Mouse (Mus musculus): ENCODE results near the gene Sdr39u1.
A peak's percentile ranks its signal among the peaks of the same experiment; 100 is the strongest.

Sdr39u1 gene

DNA sequence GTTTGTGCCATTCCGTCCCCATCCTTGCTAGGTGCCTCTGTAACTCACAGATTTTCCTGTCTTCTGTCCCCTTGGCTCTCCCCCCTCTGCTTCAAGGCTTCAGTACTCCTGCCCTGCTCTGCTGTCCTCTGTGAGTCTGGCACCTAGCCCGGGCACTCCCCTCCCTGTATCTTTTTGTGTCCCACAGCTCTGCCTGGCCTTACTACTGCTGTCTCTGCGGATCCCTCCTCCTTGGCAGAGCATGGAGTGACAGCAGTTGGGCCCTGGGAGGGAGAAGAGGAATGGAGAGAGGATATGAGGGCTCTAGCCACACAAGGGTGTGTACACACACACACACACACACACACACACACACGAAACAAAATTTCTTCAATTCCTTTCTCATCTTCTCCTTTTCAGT is 15.9 kb downstream of the Sdr39u1 start, which contains the start of gene Cbln3:
TSS of gene Cbln3 (minus strand) at position 227 of the 400 bp plus-strand sequence.
- DNase-seq = peak; percentile 58

DNA sequence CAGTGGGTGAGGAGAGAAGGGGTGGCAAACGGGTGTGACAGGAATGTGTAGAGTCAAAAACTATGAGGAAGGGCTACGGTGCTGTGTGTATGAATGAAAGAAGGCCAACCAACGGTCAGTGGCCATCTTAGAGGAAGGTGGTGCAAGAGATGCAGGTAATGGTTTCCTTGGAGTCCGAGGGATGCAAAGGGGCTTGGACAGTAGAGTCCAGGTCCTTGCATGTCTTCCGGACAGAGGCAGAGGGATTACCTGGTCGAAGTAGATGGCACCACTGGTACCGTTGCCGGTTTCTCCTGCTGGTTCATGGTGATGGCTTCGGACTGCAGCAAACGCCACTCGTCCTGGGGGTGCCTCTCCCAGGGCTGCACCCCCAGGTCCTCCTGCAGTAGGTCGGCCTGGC is 16.4 kb downstream of the Sdr39u1 start:
- DNase-seq = no peak

DNA sequence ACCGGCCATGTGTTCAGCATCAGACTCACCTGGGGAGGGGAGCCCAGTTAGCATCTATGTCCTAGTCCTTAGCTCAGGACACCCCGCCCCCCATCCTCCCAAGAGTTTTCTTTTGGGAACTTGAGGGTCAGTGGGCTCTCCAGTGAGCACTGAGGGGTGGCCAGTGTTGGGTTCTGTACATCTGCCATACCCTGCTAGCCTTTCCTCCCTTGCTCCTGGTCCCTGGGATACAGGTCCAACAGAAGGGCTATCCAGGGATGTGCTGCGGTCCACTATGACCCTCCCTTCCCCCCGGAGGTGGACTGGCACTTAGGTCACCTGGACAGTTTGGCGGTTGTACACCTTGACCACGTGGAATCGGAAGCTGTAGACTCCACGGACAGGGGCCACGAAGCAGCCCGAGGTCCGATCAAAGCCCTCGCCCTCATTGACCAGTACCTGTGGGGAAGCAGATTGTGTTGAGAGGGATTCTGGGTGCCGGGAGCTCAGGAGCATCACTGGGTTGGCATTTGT is 16.9 kb downstream of the Sdr39u1 start:
- no peak for DNase-seq

DNA sequence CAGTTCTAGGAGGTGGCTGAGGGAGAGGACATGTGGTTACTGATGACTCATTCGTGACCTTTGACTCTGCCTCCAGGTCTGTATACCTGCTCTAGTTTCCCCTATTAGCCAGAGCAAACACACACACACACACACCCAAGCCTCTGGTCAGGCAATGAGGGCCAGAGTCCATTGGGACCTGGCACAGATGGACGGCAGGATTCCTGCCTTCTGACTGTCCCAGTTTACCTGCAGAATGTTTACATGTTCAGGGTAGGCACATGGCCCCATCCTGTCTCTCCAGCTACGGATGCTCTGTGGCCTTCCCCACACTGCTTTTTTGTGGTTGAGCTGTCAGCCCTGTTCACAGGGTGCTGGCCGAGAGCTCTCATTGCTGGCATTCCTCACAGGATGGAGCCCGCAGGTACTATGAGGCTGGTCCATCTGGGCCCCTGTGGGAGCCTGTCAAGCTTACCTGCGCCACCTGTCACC is 17.9 kb downstream of the Sdr39u1 start:
- peak; percentile 46 for DNase-seq

DNA sequence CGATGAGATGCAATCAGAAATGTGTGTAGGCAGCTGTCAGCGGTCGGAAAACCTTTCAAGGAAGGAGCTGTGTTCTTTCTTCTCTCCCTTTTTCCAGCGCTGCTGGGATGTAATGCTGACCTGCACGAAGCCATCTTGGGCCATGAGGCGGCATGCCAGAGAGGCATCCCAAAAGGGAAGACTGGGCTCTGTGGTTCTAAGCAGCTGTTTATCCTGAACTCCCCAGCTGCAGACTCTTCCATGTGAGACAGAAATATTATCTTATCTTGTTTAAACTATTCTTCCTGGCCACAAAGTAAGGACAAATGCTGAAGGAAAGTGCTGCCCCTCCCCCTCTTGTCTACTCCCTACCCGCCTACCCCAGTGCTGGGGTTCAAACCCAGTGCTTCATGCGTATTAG is 19.1 kb downstream of the Sdr39u1 start:
- no peak for DNase-seq

DNA sequence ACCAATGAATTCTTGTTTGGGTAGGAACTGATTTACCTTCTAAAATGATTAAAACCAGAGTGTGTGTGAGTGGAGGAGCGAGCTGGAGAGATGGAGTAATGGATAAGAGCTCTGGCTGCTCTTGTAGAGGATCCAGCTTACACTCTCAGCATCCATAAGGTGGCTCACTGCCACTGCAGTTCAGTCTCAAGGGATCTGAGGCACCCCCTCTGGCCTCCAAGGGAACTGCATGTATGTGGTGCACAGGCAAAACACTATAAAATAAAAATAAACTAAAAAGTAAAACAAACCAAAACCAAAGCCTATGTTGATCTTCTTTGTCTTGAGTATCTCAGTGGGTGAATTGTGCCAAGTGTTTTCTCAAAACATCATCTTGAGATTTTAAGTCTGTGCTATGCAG is 20.5 kb downstream of the Sdr39u1 start:
- peak; percentile 92 for DNase-seq

DNA sequence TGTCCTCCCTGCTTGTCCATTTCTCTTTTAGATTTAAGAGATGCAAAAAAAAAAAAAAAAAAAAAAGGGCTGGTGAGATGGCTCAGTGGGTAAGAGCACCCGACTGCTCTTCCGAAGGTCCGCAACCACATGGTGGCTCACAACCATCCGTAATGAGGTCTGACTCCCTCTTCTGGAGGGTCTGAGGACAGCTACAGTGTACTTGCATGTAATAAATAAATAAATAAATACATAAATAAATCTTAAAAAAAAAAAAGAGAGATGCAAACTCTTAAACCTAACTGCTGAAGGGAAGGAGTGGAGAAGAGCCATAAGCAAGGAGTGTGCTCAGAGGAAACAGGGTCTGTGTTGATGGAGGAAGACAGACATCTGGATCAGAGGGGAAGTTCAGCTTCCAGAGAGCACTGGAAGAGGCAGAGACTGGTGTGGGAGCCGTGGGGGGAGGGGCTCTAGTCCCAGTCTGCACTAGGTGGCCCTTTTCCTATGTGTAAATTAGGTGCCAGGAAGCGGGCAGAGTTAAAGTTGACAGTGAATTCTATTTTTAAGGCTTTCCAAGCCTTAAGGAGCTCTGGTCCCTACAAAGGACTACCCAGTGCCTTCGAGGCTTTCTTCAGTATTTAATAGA is 21.7 kb downstream of the Sdr39u1 start:
- DNase-seq = no peak

DNA sequence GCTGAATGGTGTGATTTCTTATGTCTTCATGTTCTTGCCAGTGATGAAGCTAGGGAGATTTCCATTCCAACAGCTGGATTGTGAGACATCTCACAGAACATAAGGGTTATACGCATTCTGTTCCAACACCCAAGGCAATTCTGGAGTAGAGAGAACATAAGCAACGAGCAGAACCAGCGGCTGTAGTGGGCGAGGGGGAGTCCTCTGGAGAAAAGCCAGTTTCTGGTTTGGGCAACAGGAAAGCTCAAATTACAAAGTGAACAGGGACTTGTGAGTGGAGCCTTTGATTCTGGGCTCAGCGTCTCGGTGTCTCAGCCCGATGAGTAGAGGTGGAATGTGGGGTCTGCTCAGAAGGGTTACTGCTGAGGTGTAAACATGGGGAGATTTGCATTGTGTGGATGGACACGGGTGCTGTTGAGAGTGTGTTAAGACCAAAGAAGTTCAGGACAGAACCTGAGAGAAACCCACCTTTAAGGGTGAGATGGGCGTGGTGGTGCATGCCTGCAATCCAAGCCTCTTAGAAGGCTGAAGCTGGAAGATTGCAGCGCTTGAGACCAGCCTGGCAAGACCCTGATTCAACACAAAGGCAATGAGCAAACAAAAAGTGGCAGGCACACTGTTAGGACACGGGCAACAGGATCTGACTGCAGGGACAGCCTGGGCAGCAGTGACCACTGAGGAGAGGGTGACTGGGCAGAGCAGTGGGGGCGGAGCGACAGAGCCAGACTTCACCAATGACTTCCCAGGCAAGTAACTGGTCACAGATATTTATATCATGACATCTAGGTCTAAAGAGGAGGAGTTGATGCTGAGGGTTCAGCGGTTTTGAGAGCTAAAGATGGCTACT is 22.4 kb downstream of the Sdr39u1 start:
- no peak for DNase-seq

DNA sequence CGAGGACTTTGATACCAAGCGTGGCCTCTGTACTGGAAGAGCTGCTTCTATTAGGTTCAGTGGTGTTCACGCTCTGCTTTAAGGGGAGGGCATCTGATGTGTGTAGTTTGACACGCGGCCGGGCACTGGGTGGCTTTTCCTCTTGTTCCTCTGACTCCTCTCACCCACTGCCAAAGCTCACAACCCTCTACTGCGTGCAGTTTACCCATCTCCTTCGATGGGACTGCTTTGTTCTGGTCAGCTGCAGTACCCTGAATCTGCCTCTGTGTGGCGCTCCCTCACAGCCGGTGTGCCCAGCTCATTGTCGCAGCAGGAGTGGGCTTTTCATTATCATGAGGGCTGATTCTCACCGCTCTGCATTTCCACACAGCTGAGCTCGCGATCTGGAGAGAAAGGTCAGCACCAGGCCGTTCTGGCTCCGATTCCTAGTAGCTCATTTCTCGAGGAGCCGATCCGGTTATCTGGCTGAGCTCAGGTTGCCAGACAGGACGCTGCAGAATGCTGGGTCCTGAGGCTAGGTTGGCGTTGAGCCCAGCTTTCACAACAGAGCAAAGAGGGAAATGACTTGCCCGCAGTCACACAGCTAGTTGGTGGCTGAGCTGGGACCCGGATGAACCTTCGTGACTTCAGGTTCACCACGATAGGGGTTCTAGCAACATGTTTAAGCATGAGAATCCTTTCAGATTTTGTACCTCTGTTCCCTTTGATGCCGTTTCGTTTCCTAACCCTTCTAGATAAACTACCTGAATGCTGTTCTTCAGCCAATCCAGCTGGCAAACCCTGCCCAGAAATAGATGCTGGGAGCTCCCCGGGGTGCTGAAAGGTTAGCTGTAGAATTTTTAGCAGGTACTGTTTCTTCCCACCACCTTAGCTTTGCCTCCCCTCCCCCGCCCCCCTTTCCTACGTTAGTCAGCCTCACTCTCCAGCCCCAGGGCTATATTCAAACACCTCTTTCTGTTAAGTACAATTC is 26.1 kb downstream of the Sdr39u1 start:
- peak; percentile 83 for DNase-seq

DNA sequence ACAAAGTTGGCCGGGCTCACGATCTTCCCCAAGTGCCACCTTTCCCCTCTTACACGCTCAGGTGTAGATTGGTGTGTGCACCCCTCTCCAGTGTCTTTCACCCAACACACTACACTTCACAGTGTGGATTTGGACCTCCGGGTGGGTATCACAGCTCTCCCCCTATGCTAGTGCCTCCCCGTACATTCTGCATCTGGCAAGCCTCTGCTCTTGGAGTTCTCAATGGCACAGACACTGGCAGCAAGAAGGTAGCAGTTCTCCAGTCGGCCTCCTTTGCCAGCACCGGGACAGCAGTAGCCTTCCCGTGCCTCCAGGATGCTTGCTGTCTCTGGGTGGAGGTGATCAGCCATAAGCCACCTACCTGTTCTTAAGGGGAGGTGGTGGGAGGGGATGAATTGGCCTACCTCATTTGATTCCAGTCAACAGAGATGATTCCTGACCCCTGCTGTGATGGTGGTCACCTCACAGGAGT is 26.8 kb downstream of the Sdr39u1 start:
- no peak for DNase-seq

DNA sequence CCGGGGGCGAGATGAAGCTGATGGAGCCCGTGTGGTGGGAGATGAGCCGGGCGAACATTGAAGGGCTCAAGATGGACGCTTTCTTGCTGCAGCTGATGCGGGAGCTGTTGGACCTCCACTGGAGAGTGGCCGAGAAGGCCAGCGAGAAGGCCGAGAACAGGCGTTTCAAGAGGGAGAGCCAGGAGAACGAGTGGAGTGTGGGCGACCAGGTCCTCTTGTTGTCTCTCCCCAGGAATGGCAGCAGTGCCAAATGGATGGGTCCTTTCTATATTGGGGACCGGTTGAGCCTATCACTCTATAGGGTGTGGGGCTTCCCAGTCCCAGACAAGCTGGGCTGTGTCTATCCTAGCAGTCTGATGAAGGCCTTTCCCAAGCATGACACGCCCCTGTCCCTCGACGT is 27.5 kb downstream of the Sdr39u1 start:
- no peak for DNase-seq

DNA sequence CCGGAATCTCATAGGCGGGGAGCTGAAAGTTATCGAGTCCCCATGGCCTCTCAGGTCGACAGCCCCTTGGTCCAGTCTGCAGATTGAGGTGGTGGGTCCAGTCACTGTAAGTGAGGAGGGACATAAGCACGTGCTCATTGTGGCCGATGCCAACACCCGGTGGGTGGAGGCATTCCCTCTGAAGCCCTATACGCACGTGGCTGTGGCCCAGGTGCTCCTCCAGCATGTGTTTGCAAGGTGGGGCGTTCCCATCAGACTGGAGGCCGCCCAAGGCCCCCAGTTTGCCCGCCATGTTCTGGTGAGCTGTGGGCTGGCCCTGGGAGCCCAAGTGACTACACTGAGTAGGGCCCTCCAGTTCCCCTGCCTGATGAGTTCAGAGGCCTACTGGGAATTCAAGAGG is 28.1 kb downstream of the Sdr39u1 start:
- DNase-seq = no peak

DNA sequence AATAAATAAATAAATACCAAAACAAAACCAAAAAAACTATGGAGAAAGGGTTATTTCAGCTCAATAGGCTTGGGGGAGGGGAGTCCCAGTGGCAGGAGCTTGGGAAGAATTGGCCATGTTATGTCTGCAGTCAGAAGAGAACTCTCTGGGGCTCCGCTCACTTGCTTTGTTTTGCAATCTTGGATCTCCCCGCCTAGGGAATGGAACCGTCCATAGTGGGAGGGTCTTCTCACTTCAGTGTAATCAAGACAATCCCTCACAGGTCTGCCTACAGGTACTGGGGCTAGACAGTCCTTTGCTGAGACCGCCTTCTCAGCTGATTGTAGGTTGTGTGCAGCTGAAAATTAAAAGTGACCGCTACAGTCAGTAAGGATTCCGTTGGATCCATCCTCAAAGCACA is 30.6 kb downstream of the Sdr39u1 start:
- no peak for DNase-seq

DNA sequence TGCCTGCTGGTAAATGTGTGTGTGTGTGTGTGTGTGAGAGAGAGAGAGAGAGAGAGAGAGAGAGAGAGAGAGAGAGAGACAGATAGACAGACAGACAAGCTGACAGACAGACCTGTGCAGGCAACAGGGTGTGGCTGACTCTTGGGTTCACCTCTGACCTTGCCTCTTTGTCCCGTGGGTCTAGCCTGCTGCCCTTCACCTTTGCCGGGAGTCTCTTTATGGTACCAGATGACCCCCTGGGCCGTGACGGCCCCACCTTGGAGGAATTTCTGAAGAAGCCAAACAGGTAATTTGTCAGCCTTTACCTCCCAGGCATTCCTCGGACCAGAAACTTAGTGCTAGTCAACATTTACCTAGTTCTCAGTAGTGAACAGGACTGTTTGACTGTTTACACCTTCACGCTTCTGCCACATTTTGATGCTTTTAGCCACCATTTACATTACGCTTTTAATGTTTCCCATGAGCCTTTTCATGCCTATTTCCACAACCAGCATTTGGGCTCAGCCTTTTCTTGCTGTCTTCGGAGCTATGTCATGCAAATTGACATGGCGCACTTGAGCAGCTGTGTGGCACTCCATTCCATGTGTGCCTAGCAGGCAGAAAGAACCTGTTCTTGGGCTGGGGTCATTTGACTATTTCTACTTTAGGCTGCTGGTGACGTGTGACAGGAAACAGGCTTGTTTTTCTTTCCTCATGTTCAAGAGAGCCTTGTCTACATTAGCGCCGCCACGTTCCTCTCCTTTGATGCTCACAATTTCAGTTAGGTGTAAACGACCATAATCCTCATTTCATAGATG is 31.7 kb downstream of the Sdr39u1 start:
- DNase-seq = no peak

DNA sequence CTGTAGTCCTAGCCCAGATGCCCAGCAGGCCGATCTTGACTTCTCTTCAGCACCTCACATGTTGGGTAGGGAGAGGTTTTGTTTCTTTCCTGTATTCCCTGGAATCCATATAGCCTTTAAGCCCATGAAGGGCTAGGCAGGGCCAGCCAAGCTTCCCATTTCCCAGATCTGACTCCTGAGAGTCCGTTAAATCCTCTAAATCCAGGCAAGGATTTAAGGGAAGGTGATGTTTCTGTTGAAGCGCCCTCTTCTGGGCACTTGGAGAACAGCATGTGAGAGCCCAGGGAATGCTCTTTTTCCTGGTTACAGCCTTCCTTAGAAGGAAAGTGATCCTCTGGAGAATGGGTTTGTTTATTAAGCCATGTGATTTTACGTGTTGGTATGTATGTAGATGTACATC is 33.1 kb downstream of the Sdr39u1 start:
- peak; percentile 80 for DNase-seq

DNA sequence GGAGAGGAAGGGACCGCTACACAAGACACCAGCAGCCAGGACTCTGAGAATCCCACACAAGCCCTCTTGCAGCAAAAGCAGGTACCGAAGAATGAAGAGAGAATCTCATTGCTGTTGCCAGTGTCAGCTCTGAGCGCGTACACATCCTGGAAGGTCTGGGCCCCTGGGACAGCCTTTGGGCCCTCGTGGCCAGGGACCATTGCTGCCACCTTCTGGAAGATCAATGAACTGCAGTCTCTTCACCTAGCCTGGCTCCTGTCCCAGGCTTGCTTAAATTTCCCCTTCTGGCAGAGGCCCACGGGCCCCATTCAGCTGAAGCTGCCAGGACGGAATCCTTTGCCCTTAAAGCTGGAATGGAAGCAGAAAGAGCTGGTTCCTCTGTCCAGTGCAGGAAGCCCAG is 36.3 kb downstream of the Sdr39u1 start:
- DNase-seq = peak; percentile 86

DNA sequence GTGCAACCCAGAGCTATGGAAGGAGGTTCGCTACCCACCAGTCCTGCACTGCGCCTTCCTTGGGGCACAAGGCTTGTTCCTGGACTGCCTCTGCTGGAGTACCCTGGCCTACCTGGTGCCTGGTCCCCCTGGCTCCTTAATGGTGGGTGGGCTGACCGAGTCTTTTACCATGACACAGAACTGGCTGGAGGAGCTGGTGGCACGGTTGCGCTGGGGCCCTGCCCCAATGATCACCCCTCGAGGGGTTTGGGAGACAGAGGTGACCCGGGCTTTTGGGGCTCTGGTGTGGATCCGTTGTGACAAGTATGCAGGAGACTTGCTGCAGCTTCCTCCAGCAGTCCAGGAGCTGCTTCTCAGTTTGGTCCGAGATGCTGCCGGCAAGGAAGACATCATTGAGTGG is 37.1 kb downstream of the Sdr39u1 start:
- DNase-seq = no peak

DNA sequence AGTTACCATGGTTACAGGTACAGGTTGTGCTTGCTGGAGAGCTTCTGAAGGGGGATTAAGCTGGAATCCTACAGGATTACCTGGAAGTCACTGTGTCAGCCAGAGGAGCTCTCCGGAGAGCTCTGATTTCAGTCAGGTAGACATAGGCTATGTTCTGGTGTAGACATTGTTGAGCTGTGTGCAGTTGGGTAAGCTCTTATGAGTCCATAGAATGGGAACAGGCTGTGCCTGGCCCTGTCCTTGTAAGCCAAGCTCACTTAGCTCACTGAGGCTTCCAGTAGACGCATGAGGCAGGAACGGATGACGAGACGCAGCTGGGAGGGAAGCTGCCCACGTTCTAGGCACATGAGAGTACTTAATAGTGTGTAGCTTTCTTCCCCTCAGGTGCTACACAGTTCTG is 37.9 kb downstream of the Sdr39u1 start:
- no peak for DNase-seq

DNA sequence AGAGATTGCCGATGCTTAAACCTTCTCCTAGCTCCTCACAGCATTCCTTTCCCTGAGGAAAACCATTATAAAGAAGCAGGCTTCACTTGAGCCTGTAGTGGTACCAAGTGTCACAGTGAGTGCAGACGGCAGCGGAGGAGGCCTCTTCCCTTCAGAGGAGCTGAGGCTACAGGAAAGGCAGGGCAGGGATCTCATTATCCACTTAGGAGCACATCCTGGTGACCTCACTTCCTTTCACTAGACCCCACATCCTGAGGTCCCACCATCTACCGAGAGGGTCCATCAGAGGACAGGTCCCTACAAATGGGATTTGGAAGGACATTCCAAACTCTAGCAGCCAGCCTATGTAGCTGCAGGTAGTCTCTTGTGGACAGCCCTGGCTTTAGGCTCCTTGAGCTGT is 42.5 kb downstream of the Sdr39u1 start:
- peak; percentile 45 for DNase-seq

DNA sequence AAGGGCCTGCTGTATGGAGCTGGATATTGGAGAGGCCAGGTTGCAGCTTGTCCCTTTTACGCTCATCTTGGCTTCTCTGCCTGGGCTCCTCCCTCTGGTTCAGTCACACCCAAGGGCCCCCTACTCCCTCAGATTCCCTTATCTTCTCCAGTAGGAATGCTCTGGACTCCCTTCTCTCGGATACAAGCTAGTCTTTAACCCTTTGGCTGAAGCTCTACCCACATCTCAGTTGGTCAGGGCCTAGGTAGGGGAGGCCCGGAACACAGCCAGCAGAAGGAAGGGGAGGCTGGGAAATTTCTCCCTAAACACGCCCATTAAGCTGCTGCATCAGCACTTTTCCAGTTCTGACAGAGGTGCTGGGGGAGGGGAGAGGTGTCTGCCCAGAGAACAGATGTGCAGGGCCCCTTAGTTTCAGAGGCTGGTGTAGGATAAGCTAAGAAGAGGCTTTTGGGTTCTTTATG is 45.0 kb downstream of the Sdr39u1 start:
- peak; percentile 40 for DNase-seq

DNA sequence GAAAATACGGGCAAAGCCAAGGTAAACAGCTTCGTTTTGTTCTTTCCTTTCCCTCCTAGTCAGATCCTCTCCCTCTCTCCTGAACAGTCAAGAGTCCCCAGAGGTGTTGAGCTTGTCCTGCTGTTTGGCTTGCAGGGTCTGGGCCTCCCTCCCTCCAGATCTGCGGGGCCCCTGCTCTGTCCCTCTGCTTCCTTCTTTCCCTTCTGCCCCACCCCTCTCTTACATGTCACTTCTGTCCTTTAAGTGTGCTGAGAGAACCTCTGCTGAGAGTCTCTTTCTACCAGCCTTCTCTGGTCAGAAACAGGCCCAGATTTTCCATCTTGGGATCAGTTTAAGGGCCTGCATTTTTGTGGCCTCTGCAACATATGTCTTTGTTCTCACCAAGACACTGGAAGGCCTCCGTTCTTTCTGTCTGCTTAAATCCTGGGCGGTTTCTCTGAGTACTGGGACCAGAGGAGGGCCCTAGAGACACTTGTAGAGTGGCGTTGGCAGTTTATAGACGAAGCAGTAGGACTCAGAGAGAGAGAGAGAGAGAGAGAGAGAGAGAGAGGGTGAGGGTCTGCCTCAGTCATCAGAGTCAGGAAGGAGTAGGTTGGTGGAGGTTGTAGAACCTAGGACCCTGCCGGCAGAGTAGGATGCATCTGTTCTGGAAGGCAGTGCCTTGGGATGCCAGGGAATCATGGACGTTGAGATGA is 45.5 kb downstream of the Sdr39u1 start:
- DNase-seq = peak; percentile 26
